Mouse (Mus musculus) lung, embryonic 14.5 days (tissue): ENCODE measurements around the gene Zfp688. TPM values are rescaled to one million over a fixed set of nuclear protein-coding genes. Genes with fewer than 3 reads are reported as not detected.
"Not testable (repeated sequence)": the region's sequence is repeated elsewhere in the genome, so short reads cannot be mapped to it uniquely, and the experiment has no call there.

Experiments
- ATAC-seq: fragments of 200-750 bp; cut with Nextera tagmentation; 2 replicates; pipeline ENCODE4 v1.8.0; 2017; ENCODE audit warnings: mild to moderate bottlenecking, moderate TSS enrichment, moderate library complexity; ENCODE audit not compliant: insufficient read depth
- DNase-seq: peaks from one replicate; pipeline ENCODE4 v3.0.0-alpha.2; 2015
- H3K27ac ChIP-seq: fragments of 300-500 bp; sonication (generic); 2 replicates; pipeline ENCODE4 v1.5.1; 2014; ENCODE audit warnings: low read depth, mild to moderate bottlenecking, moderate library complexity
- H3K27me3 ChIP-seq: fragments of 300-500 bp; sonication (generic); 2 replicates; pipeline ENCODE4 v1.6.1; 2014; ENCODE audit warnings: low read length, control low read depth; ENCODE audit not compliant: insufficient read depth
- H3K36me3 ChIP-seq: fragments of 300-500 bp; sonication (generic); 2 replicates; pipeline ENCODE4 v1.6.1; 2014; ENCODE audit warnings: control low read depth; ENCODE audit not compliant: insufficient read depth
- H3K4me1 ChIP-seq: fragments of 300-500 bp; sonication (generic); 2 replicates; pipeline ENCODE4 v1.6.1; 2014; ENCODE audit warnings: antibody characterized with exemption, control low read depth; ENCODE audit not compliant: insufficient read depth
- H3K4me2 ChIP-seq: fragments of 300-500 bp; sonication (generic); 2 replicates; pipeline ENCODE4 v1.6.1; 2014; ENCODE audit warnings: mild to moderate bottlenecking
- H3K4me3 ChIP-seq: fragments of 300-500 bp; sonication (generic); 2 replicates; pipeline ENCODE4 v1.5.1; 2014; ENCODE audit warnings: low read depth, low read length
- H3K9ac ChIP-seq: fragments of 300-500 bp; sonication (generic); 2 replicates; pipeline ENCODE4 v1.6.1; 2014
- H3K9me3 ChIP-seq: fragments of 300-500 bp; sonication (generic); 2 replicates; pipeline ENCODE4 v1.6.1; 2016; ENCODE audit warnings: low read depth, low read length, control low read depth
- CTCF ChIP-seq: IDR thresholded peaks from 2 replicates; pipeline ENCODE4 v1.5.1; 2016; ENCODE audit warnings: antibody characterized with exemption, low read depth
- WGBS: fragments of 180-500 bp; shearing (Covaris S2); extraction: QIAGEN DNeasy Blood & Tissue Kit; methylation state at CpG from one replicate; pipeline ENCODE4 v1.1.7; 2014; 5-methylcytosine and 5-hydroxymethylcytosine counted together
- polyA plus RNA-seq: library from polyadenylated mRNA; unstranded; fragments of >200 nt; fragmentation: Nextera tagmentation; extraction: Ambion mirVana; gene quantifications from 2 replicates; pipeline ENCODE4 v1.2.1, GENCODE M21; 2014

The Zfp688 gene
- polyA plus RNA-seq, 1 experiment from 2014 or later: 21.6 TPM

- not testable (repeated sequence) for H3K27me3 ChIP-seq, H3K4me1 ChIP-seq, H3K36me3 ChIP-seq, H3K9me3 ChIP-seq
- DNase-seq (peak; percentile 95), ATAC-seq (peak; percentile 92)
- H3K27ac ChIP-seq: peak within 1 kb of the TSS; percentile 75; the same call in 1 of the 2 replicates
- 4% methylated on average over 40 of the region's 40 CpGs for WGBS
- H3K4me2 ChIP-seq: peak within 1 kb of the TSS; percentile 88
- H3K9ac ChIP-seq: peak within 1 kb of the TSS; percentile 77
- TF ChIP-seq CTCF: peak; percentile 83
- H3K4me3 ChIP-seq: peak within 1 kb of the TSS; percentile 54
Observed at GRCm38 (mm10) chr7:127406002-127406987, 15.6 kb downstream of the Zfp688 start, which contains the start of gene Zfp764. Gene Zfp764, minus strand, starts transcription at chr7:127406822.

GRCm38 (mm10) chr7:127404101-127404500, 17.8 kb downstream of the Zfp688 start:
- H3K4me1 ChIP-seq, H3K4me3 ChIP-seq, H3K27ac ChIP-seq, H3K9ac ChIP-seq, H3K9me3 ChIP-seq, H3K36me3 ChIP-seq, H3K4me2 ChIP-seq, H3K27me3 ChIP-seq, ATAC-seq, DNase-seq: not testable (repeated sequence)
- WGBS: 96% methylated on average over 6 of the region's 6 CpGs

GRCm38 (mm10) chr7:127402980-127403379, 18.9 kb downstream of the Zfp688 start:
- Histone ChIP-seq H3K9me3 (no peaks in the 10 kb centered on the region), H3K4me1 (no peaks in the 10 kb centered on the region), H3K4me3 (no peak overlapping the region), H3K36me3 (peaks cover 5% of the 10 kb centered on the region; the same call in 1 of the 2 replicates), H3K4me2 (no peak overlapping the region), H3K9ac (no peak overlapping the region), H3K27me3 (no peaks in the 10 kb centered on the region), H3K27ac (no peak overlapping the region)
- DNase-seq (no peak), ATAC-seq (no peak)
- WGBS: 41% methylated on average over 2 of the region's 2 CpGs
- TF ChIP-seq CTCF: no peak

- Histone ChIP-seq H3K4me1 (no peaks in the 10 kb centered on the region), H3K9me3 (no peaks in the 10 kb centered on the region), H3K36me3 (peaks cover 5% of the 10 kb centered on the region; the same call in 1 of the 2 replicates), H3K4me3 (no peak overlapping the region), H3K27ac (no peak overlapping the region), H3K27me3 (no peaks in the 10 kb centered on the region), H3K9ac (no peak overlapping the region), H3K4me2 (no peak overlapping the region)
- WGBS: 63% methylated on average over 3 of the region's 3 CpGs
- ATAC-seq: no peak
- no peak for TF ChIP-seq CTCF
- no peak for DNase-seq
Observed at GRCm38 (mm10) chr7:127400355-127400754, 21.5 kb downstream of the Zfp688 start.

- no peak for TF ChIP-seq CTCF
- Histone ChIP-seq H3K9ac (peak overlapping the region; percentile 38), H3K4me2 (peak overlapping the region; percentile 81), H3K27ac (peak overlapping the region; percentile 59), H3K9me3 (no peaks in the 10 kb centered on the region), H3K4me1 (0 out of 2 replicates have a peak, but pooled peaks cover 10% of the 10 kb centered on the region), H3K4me3 (peak overlapping the region; percentile 66), H3K27me3 (no peaks in the 10 kb centered on the region), H3K36me3 (0 out of 2 replicates have a peak, but pooled peaks cover 9% of the 10 kb centered on the region)
- ATAC-seq (no peak), DNase-seq (no peak)
- WGBS: 11% methylated on average over 7 of the region's 7 CpGs
Observed at GRCm38 (mm10) chr7:127393944-127394333, 27.9 kb downstream of the Zfp688 start.

GRCm38 (mm10) chr7:127393157-127393943, 28.5 kb downstream of the Zfp688 start, which contains the start of gene E430018J23Rik:
Gene E430018J23Rik, minus strand, starts transcription at chr7:127393629.
- no peaks in the 10 kb centered on the region for H3K9me3 ChIP-seq
- peak within 1 kb of the TSS; percentile 75 for H3K9ac ChIP-seq
- WGBS: under 1% methylated on average over 45 of the region's 45 CpGs
- peak; percentile 100 for DNase-seq
- H3K4me2 ChIP-seq: peak within 1 kb of the TSS; percentile 81
- TF ChIP-seq CTCF: no peak
- H3K36me3 ChIP-seq: 0 out of 2 replicates have a peak, but pooled peaks cover 9% of the 10 kb centered on the region
- H3K4me1 ChIP-seq: 0 out of 2 replicates have a peak, but pooled peaks cover 10% of the 10 kb centered on the region
- no peaks in the 10 kb centered on the region for H3K27me3 ChIP-seq
- peak within 1 kb of the TSS; percentile 86 for H3K27ac ChIP-seq
- ATAC-seq: peak; percentile 94
- peak within 1 kb of the TSS; percentile 66 for H3K4me3 ChIP-seq
